Mouse (Mus musculus) cerebellum, adult 11-12 months (tissue): ENCODE results near the gene Fam78b.

ENCODE experiments used
- DNase-seq: peaks from one replicate; pipeline ENCODE4 v3.0.0; 2022

Gene Fam78b

GRCm38 (mm10) chr1:167001174-167001843, at the start of gene Fam78b:
Gene Fam78b, plus strand, starts transcription at chr1:167001417.
- DNase-seq: peak; percentile 64

- DNase-seq: no peak
These were observed 36.7 kb upstream of the Fam78b start for GRCm38 (mm10) chr1:166964508-166964907.

GRCm38 (mm10) chr1:166968271-166968670, 32.9 kb upstream of the Fam78b start:
- DNase-seq: no peak

DNA sequence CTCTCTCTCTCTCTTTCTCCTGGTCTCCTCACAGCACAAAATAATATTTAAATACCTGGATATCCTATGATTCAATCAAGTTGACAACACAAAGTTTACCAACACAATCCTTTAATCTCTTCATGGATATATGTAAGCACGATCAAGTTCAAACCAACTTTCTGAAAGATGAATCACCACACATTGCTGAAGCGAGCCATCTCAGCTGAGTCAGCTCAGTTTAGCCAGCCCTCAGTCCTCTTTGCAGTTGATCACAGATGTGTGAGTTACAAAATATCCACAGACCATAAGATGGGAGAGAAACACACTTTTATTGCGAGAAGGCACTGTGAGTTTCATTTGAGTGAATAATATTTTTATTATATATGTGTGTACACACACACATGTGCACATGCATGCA, 27.5 kb upstream of the Fam78b start:
- DNase-seq: no peak

DNA sequence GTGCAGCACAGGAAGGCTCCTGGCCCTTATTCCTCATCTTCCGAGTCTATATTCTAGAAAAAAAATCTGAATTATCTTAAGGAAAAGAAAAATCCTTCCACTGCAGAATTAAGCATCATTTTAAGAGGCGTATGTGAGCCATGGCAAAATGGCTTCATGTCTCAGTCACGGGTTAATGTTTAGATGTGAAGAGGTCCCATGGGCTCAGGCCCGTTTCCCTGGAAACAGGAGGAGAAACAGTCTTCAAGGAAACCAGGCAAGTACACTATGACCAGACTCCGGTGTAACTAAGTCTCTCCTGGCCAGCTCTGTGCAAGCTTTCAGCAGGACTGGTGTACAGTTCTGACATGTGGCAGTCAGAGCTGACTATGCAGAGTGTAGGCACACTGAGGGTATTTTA, 22.6 kb upstream of the Fam78b start:
- no peak for DNase-seq

GRCm38 (mm10) chr1:166994266-166994665, 7.0 kb upstream of the Fam78b start:
- no peak for DNase-seq

GRCm38 (mm10) chr1:166996250-166996649, 5.0 kb upstream of the Fam78b start:
- no peak for DNase-seq

GRCm38 (mm10) chr1:166996811-166997210, 4.4 kb upstream of the Fam78b start:
- DNase-seq: no peak

DNA sequence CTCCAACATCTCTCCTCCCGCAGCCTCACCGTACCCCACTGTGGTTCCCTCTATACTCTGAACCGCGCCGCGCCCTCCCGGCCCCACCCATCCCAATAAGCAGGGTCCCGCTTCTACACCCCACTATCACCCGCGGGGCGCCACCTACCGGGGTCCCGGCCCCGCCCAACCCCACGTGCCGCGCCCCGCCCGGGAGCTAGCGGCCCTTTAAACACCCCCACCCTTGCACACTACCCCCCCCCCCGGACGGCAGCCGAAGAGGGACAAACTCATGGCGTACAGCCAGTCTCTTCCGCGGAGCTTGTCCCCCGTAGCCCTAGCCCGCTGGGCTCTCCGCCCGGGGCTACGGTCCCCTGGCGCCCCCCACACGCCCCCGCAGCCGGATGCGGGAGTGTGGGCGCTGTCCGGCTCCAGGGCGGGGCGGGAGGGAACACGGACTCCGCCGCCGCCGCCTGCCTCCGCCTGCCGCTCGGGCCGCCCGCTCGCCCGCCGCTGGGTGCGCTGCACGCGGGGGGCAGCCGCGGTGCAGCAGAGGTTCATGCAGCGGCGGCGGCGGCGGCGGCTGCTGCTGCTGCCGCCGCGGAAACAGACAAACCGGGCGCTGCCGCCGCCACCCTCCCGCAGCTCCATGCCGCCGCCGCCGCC, 566 bp upstream of the Fam78b start:
- peak; percentile 75 for DNase-seq

- DNase-seq: peak; percentile 40
These were observed 748 bp downstream of the Fam78b start for GRCm38 (mm10) chr1:167001844-167002485.

DNA sequence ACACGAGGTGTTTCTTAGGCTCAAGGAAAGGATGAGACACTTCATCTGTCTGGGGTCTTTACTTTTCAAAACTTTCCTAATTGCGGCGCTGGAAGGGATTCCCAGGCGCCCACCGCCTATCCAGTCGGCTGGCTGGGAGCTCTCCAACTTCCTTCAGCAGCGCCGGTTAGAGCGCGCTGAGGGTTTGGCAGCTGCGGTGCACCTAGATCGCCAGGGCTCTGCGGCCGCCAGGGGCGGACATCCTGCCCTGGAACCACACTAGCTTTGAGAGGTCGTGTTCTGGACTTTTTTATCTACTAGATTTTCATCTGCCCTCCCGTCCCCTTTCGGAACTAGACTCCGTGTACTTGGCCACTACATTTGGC, 1.3 kb downstream of the Fam78b start:
- peak; percentile 56 for DNase-seq

DNA sequence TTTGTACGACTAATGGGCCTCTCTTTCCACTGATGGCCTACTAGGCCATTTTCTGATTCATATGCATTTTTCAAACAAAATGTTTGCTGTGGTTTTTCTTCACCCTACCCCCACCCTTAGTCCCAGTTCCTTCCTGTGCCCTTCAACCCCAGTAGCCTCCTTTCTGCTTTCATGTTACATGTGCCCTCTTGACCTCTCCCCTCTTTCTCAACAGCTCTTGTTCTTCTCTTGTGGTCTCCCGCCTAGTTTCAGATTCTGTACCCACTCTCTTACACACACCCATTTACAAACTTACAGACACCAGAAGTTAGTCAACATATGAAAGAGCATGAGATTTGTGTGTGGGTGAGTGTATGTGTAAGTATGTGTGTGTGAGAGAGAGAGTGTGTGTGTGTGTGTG, 3.4 kb downstream of the Fam78b start:
- DNase-seq: no peak

DNA sequence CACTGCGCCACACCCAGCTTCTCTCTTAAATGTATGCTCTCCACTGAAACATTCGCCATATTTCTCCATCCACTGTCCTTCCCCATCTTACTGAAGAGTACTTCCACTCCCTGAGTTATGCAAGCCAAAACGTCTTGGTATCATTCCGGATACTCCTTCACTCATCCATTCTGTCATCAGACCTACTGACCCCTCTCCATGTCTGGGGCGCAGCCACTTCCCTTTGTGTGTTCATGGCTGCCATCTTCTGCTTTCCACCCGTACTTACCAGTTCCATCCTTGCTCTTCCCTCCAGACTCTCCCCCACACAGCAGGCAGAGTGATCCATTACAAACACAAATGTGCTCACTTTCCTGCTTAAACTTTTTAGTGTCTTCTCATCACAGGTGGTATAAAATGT, 6.1 kb downstream of the Fam78b start:
- DNase-seq: no peak

DNA sequence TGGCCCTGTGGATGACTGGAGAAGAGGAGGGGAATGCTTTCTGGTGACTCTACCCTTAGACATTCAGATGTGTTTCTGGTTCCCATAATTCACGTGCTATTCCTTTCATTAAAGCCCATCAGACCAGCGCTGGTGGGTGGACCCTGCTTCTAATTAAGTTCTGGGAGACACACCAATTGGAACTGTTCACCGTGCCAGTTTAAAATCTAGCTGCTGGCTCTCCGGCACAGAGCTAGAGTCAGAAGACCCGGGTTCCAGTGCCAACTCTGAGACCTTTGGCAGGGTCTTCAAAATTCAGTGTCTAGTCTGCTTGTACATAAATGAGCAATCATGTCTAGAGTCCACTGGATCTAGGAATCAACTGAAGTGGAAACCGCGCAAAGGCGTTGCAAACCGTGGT, 9.0 kb downstream of the Fam78b start:
- no peak for DNase-seq

DNA sequence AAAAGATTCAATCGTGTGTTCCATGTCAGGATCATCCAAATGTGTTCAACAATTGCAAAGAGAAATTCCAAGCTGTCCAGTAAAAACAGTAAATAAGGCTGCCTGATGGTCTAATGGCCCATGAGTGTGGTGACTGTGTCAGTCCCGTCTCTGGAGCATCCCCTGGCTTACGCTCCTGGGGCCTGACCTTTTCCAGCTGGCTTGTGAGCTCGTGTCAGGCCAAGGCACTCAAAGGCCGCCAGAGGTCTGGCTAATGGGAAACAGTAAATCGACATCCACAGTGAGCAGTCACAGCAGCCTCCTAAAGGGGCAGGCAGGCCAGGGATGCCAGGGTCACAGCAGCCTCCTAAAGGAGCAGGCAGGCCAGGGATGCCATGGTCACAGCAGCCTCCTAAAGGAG, 10.1 kb downstream of the Fam78b start:
- DNase-seq: no peak

- no peak for DNase-seq
These were observed 11.4 kb downstream of the Fam78b start for GRCm38 (mm10) chr1:167012616-167013015.

DNA sequence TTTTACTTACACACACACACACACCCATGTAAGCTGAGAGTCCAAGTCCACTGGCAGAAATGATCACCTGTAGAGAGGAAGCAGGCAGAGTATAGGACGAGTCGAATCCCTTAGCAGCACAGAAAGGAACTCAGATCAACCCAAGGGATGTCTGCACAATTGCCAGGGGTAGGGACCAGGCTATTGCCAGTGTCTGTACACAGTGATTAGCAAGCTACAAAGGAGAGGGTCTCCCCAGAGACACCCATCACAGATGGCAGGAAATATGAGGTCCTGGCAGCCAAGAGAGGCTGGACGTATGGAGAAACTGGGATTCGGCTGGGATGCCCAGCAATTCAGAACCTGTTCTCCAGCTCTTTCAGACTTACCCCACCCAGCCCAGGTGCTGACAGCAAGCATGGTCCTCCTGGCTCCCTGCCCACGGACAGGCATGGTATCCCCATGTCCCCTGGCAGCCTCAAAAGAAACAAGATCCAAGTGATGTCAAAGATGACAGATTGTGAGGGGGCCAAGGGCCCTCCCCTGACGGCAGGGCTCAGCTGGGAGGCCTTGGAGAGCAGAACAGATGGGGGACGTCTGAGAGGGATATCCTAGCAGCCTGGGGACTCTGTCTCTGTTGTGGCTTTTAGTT, 12.1 kb downstream of the Fam78b start:
- DNase-seq: peak; percentile 87

GRCm38 (mm10) chr1:167016269-167016668, 15.1 kb downstream of the Fam78b start:
- peak; percentile 80 for DNase-seq

DNA sequence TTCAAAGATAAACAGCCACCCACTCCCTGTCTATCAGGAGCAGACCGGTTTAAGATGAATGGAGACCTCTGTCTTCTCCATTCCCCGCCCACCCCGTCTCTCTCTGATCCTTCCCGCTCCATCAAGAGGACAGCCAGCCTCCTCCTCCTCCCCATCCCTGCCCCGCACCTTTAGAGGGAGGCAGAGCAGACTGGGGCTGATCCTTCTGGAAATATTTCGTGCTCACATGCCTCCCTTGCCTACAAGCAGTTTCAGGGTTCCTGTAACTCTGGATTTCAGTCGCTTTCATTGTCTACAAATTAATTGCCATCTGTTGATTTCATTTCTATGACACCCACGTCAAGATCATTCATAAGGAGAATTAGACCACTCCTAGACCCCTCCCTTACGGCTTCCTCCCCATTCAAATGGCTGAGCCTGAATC, 20.8 kb downstream of the Fam78b start:
- no peak for DNase-seq

- no peak for DNase-seq
These were observed 21.4 kb downstream of the Fam78b start for GRCm38 (mm10) chr1:167022541-167023121.

DNA sequence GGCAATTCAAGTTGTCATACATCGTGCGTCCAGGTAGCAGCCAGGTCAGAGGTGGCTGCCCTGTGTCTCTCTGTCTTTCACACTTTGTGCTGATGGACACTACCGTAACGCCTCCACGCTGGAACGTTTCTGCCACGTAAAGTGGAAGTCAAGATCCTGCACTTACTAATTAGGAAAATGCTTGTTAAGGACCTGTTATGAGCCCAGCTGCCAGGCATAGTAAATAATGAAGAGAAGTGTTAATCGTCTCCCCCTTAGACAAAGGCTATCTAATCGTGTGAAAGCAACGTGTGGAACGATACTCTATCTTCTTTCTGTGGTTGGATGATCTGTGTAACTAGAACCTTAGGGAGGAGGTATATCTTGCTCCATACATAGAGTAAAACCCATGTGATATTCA, 22.6 kb downstream of the Fam78b start:
- no peak for DNase-seq

- DNase-seq: no peak
These were observed 23.7 kb downstream of the Fam78b start for GRCm38 (mm10) chr1:167024961-167025360.

DNA sequence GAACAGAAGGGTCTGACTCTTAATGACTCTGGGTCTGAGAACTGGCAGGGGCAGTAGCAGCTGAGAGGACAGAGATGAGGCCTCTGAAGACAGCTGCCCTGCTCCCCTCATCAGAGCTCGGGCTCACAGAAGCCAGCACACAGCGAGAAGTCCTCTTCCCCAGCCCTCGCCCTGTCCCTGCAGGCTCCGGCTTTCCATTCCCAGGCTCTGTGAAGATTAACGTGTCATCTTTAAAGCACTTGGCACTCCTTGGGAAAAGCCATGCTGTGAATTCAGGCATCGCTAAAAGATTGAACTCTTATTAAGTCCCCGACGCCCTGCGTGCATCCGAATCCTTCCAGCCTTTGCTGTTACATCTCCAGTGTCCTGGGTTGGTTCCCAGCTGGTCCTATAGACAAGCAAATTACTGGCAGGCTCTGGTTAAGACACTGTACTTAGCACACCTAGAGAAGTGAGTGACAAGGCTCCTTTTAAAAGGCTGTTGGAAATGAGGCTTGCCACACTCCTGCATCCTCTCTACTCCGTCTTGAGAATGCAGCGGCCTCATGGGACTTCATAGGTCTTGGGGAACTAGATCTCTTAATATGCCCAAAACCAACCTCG, 30.9 kb downstream of the Fam78b start:
- DNase-seq: no peak
